Mouse (Mus musculus): Measurements from ENCODE around the gene Vmn2r99. TPM values are rescaled to one million over a fixed set of nuclear protein-coding genes. Genes with fewer than 3 reads are reported as not detected.

Gene Vmn2r99
- not detected in 2 replicates for polyA plus RNA-seq (2014; fragmentation: Nextera tagmentation; extraction: Ambion mirVana)

GRCm38 (mm10) chr17:19361649-19362048, at the start of gene Vmn2r99:
Vmn2r99 (plus strand) TSS chr17:19361949.
- no peak within 1 kb of the TSS for H3K9ac ChIP-seq (ENCODE audit: low read length)
- H3K4me3 ChIP-seq (ENCODE audit: low read depth, low read length), result no peak within 1 kb of the TSS
- no peaks in the 10 kb centered on the region for H3K4me1 ChIP-seq (ENCODE audit: control insufficient read depth, insufficient read depth, low read length)
- no peaks in the 10 kb centered on the region for H3K9me3 ChIP-seq (ENCODE audit: control insufficient read depth, low read length)
- DNase-seq (ENCODE audit: low spot score) (no peak), ATAC-seq (ENCODE audit: insufficient number of reproducible peaks, low FRiP score, low TSS enrichment, low read depth) (no peak)
- H3K27me3 ChIP-seq (ENCODE audit: control insufficient read depth, insufficient read depth, low read length), result no peaks in the 10 kb centered on the region
- no peak within 1 kb of the TSS for H3K4me2 ChIP-seq (ENCODE audit: low read depth, severe bottlenecking)
- H3K36me3 ChIP-seq (ENCODE audit: control insufficient read depth, insufficient read depth, low read length), result no peaks in the 10 kb centered on the region
- H3K27ac ChIP-seq (replicated peaks; ENCODE audit: low read depth, low read length), result no peak within 1 kb of the TSS

GRCm38 (mm10) chr17:19437623-19438022, 75.9 kb downstream of the Vmn2r99 start:
- Histone ChIP-seq H3K36me3 (ENCODE audit: control insufficient read depth, insufficient read depth, low read length) (no peaks in the 10 kb centered on the region), H3K4me2 (ENCODE audit: low read depth, severe bottlenecking) (no peak overlapping the region), H3K9me3 (ENCODE audit: control insufficient read depth, low read length) (no peaks in the 10 kb centered on the region; the same call in 1 of the 2 replicates), H3K4me1 (ENCODE audit: control insufficient read depth, insufficient read depth, low read length) (no peaks in the 10 kb centered on the region), H3K27ac (replicated peaks; ENCODE audit: low read depth, low read length) (no peak overlapping the region), H3K27me3 (ENCODE audit: control insufficient read depth, insufficient read depth, low read length) (no peaks in the 10 kb centered on the region), H3K9ac (ENCODE audit: low read length) (no peak overlapping the region), H3K4me3 (ENCODE audit: low read depth, low read length) (no peak overlapping the region)
- ATAC-seq (ENCODE audit: insufficient number of reproducible peaks, low FRiP score, low TSS enrichment, low read depth) (no peak), DNase-seq (ENCODE audit: low spot score) (no peak)
- 96% methylated on average over 3 of the region's 3 CpGs for WGBS

GRCm38 (mm10) chr17:19444932-19445331, 83.2 kb downstream of the Vmn2r99 start:
- no peak overlapping the region for H3K9ac ChIP-seq (ENCODE audit: low read length)
- H3K9me3 ChIP-seq (ENCODE audit: control insufficient read depth, low read length), result no peaks in the 10 kb centered on the region; the same call in 1 of the 2 replicates
- H3K27me3 ChIP-seq (ENCODE audit: control insufficient read depth, insufficient read depth, low read length), result no peaks in the 10 kb centered on the region
- WGBS, result 91% methylated on average over 1 of the region's 1 CpGs
- no peak for DNase-seq (ENCODE audit: low spot score)
- H3K4me1 ChIP-seq (ENCODE audit: control insufficient read depth, insufficient read depth, low read length), result no peaks in the 10 kb centered on the region
- H3K27ac ChIP-seq (replicated peaks; ENCODE audit: low read depth, low read length), result no peak overlapping the region
- no peak for ATAC-seq (ENCODE audit: insufficient number of reproducible peaks, low FRiP score, low TSS enrichment, low read depth)
- H3K36me3 ChIP-seq (ENCODE audit: control insufficient read depth, insufficient read depth, low read length), result no peaks in the 10 kb centered on the region
- H3K4me3 ChIP-seq (ENCODE audit: low read depth, low read length), result no peak overlapping the region
- H3K4me2 ChIP-seq (ENCODE audit: low read depth, severe bottlenecking), result no peak overlapping the region

Other genes starting within 250 kb of the Vmn2r99 start
- not detected in 2 replicates for gene Vmn2r100, start 142.8 kb downstream of the Vmn2r99 start, polyA plus RNA-seq (2014; fragmentation: Nextera tagmentation; extraction: Ambion mirVana)
- gene Vmn2r101, start 215.3 kb downstream of the Vmn2r99 start, polyA plus RNA-seq (2014; fragmentation: Nextera tagmentation; extraction: Ambion mirVana), result not detected in 2 replicates